Mouse (Mus musculus): ENCODE results near the gene Mybpc2.

Mybpc2 gene

DNA sequence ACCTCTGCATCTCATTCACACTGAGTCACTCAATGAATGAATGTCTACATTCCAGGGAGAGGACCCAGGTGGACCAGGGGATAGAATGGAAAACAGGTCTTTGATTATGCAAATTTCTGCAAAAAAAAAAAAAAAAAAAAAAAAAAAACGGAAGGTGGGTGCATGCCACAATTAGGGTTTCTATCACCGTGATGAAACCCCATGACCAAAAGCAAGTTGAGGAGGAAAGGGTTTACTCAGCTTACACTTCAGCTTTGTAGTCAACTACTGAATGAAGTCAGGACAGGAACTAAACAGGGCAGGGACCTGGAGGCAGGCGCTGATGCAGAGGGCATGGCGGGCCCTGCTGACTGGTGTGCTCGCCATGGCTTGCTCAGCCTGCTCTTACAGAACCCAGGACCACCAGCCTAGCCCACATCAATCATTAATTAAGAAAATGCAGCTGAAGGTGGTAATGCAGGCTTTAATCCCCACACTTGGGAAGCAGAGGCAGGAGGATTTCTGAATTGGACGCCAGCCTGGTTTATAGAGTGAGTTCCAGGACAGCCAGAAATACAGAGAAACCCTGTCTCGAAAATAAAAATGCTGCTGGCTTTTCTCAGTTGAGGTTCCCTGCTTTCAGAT lies 38.8 kb downstream of the Mybpc2 start:
- DNase-seq (ENCODE audit: low read depth, low spot score): no peak

GRCm38 (mm10) chr7:44484841-44485571 lies 39.5 kb downstream of the Mybpc2 start:
- DNase-seq (ENCODE audit: low read depth, low spot score): peak; percentile 55

- no peak for DNase-seq (ENCODE audit: low read depth, low spot score)
Measured at GRCm38 (mm10) chr7:44484109-44484508, 40.3 kb downstream of the Mybpc2 start.

DNA sequence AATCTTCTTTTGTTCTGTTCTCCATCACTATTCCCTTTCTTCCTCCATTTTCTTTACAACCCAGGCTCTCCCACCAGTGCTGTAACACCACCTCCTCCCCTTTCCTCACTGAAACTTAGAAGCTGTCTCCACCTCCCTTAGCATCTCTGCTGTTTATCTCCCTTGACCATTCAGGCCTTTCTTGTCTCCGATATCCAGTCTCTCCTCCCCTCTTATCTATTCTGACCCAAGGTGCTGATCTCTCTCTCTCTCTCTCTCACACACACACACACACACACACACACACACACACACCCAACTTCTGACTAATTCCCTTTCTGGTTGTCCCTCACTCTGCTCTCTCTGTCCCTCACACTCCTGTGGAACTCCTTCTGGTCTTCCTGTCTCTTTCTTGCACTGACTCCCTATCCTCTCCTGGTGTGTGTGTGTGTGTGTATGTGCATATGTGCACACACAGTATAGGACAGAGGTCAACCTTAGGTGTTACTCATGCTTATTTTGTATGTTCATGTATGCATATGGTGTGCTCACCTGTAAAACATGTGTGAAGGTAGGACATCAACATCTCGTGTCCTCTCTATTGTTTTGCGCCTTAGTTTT lies 41.5 kb downstream of the Mybpc2 start:
- no peak for DNase-seq (ENCODE audit: low read depth, low spot score)

GRCm38 (mm10) chr7:44475046-44475614 lies 49.3 kb downstream of the Mybpc2 start:
- DNase-seq (ENCODE audit: low read depth, low spot score): no peak

GRCm38 (mm10) chr7:44474419-44474818 lies 50.0 kb downstream of the Mybpc2 start:
- DNase-seq (ENCODE audit: low read depth, low spot score): peak; percentile 82

DNA sequence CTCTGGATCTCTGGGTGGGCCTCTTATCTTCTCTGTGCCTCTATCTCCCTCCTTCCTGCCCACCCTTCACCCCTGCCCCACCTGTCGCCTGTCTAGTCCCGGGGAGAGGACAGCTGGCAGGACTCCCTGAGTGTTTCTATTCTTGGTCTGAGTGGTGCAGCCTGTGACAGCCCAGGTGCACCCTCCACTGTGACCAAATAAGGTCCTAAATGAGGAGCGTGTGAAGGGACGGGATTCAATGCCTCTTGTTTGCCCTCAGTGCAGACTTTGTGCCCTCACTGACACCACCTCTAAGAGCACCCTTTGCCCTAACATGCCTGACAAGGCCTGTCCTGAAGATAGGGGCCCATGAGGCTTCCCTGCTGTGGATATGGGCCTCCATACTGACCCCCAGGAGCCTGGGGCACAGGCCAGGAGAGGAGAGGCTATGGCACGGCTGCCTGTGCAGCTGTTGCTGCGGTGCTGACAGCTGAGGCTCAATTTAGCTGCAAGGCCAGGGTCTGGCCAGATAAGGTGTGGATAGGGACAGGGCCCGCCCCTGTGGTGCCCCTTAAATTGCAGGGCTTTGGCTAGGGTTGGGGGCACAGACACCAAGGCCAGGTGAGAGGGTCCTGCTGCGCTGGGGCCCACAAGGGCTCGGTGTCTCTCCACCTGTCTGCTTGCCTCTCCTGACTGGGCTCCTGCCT lies 51.4 kb downstream of the Mybpc2 start:
- no peak for DNase-seq (ENCODE audit: low read depth, low spot score)

- no peak for DNase-seq (ENCODE audit: low read depth, low spot score)
Measured at GRCm38 (mm10) chr7:44472558-44472885, 51.9 kb downstream of the Mybpc2 start.

- no peak for DNase-seq (ENCODE audit: low read depth, low spot score)
Measured at GRCm38 (mm10) chr7:44471880-44472557, 52.4 kb downstream of the Mybpc2 start.

GRCm38 (mm10) chr7:44470696-44471612 lies 53.5 kb downstream of the Mybpc2 start:
- DNase-seq (ENCODE audit: low read depth, low spot score): no peak

GRCm38 (mm10) chr7:44469677-44470675 lies 54.5 kb downstream of the Mybpc2 start:
- no peak for DNase-seq (ENCODE audit: low read depth, low spot score)

DNA sequence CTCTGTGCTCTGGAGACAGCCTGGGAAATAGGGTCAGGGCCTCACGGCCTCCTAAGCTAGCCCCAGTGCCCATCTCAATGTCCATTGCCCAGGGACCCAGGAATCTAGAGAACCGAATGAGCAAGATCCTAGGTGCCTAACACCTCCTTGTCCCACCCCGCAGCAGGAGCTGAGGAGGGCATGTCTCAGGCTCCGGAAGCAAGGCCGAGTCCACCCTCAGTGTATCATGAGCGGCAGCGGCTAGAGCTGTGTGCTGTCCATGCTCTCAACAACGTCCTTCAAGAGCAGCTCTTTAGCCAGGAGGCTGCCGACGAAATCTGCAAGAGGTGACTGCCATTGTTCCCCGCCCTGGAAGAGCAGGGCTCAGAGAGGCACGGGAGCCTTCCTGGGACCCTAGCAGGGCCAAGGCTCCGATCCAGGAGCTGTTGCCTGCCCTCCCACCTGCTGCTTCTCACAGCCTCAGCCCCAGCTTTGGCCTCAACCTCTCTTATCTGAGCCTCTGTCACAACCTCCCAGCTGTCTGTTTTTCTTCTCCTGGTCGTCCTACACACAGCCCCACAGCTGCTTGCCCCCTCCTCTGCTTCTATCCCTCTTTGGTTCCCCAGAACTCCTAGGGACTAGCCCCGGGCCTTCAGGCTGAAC lies 55.7 kb downstream of the Mybpc2 start:
- no peak for DNase-seq (ENCODE audit: low read depth, low spot score)

DNA sequence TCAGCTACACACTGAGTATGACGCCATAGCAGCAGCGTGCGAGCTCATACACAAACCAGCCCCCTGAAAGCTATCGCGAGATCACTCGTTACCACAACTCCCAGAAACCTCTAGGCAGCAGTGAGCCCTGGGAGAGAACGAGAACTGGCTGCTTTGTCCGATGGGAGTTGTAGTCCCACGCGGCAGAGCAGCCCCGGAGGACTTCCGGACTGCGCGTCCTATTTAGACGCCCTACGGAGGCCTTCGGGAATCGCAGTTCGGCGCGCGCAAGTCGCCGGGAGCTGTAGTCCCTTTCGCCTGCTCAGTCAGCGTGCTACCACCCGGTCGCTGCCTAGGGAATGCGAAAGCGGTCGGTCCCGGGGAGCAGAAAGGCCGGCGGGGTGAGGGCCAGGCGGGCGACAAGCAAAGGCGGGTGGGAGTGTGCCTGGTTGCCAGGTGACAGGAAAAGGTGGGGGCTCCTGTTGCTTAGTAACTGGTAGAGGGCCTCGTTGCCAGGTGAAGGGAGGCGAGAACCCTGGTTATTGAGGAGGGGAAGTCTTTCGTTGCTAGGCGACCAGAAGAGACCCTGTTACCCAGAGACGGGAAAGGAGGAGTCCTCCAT lies 56.5 kb downstream of the Mybpc2 start, which contains the start of gene Josd2:
TSS of gene Josd2 (plus strand) at position 170 of the 601 bp plus-strand sequence.
- peak; percentile 99 for DNase-seq (ENCODE audit: low read depth, low spot score)

- DNase-seq (ENCODE audit: low read depth, low spot score): no peak
Measured at GRCm38 (mm10) chr7:44466888-44467311, 57.6 kb downstream of the Mybpc2 start.

DNA sequence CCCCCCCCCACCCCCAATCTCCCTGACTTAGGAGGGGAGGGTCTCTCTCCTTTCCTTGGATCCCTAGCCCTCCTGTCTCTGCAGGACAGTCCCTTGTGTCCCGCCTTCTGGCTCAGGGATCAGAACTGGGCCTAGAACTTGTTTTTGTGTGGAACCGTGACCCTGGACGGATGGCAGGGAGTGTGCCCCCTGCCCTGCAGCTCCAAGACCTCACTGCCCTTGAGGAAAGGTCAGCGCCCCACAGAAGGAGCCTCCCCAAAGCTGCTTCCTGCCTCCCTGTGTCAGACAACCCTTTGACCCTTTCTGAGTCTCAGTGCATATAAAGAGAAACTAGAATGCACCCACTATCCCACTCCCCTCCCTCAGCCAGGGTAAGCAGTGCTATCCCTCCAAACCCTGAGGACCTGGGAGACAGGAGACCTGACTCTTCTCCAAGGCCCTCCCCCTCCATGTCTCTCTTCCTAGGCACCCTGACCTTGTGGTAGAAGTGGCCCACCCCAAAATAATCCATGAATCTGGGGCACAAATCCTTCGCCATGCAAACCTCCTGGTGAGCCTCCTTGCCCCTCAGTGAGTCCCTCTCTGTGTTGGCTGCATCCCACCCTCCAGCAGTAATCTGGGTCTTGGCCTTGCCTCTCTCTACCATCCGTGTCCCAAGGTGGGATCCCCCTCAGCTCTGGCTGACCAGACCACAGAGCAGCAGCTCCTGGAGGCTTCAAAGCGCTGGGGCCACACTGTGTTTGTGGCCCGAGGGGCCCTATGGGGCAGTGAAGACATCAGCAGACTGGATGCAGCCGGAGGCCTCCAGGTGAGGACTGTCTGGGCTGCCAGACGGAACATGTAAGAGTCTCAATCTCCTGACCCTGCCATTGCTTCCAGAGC lies 58.2 kb downstream of the Mybpc2 start:
- DNase-seq (ENCODE audit: low read depth, low spot score): no peak

DNA sequence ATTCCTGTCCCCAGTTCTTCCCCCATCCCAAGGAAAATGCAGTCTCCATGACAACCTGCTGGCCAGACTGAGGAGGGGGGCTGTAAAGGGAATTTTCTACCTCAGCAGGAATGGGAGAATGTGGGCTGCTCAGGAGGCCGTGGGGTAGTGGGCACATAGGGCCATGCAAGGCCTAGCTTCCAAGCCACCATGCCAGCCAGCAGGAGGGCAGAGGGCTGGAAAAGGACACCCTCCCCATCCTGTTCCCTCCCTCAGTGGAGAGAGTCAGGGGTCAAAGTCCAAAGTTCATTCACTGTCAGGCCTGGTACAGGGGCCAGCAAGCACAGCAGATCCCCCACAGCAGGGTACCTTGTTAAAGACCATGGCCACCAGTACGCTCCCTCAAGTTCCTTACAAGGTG lies 59.3 kb downstream of the Mybpc2 start, which contains the start of gene Aspdh:
TSS of gene Aspdh (plus strand) at position 281 of the 400 bp plus-strand sequence.
- DNase-seq (ENCODE audit: low read depth, low spot score): no peak

GRCm38 (mm10) chr7:44464511-44464910 lies 59.9 kb downstream of the Mybpc2 start:
- peak; percentile 82 for DNase-seq (ENCODE audit: low read depth, low spot score)
